Mouse (Mus musculus): ENCODE data around the gene Mapk7. TPM values are rescaled to one million over a fixed set of nuclear protein-coding genes. Genes with fewer than 3 reads are reported as not detected.

Mapk7 gene
- polyA plus RNA-seq, 1 experiment from 2014 or later, result 100 TPM

GRCm38 (mm10) chr11:61489085-61489484 is 5.1 kb downstream of the Mapk7 start:
- Histone ChIP-seq H3K4me1 (peaks cover 61% of the 10 kb centered on the region), H3K27ac (replicated peaks) (no peak overlapping the region; the same call in 1 of the 2 replicates), H3K4me3 (no peak overlapping the region), H3K9me3 (no peaks in the 10 kb centered on the region), H3K4me2 (replicated peaks) (no peak overlapping the region), H3K9ac (replicated peaks) (no peak overlapping the region), H3K27me3 (no peaks in the 10 kb centered on the region), H3K36me3 (peaks cover 55% of the 10 kb centered on the region)
- WGBS, result 95% methylated on average over 2 of the region's 2 CpGs
- no peak for ATAC-seq (ENCODE audit: low FRiP score, low read depth)

GRCm38 (mm10) chr11:61487936-61488335 is 6.3 kb downstream of the Mapk7 start:
- Histone ChIP-seq H3K4me2 (replicated peaks) (no peak overlapping the region), H3K9ac (replicated peaks) (no peak overlapping the region), H3K4me3 (no peak overlapping the region), H3K27me3 (no peaks in the 10 kb centered on the region), H3K9me3 (no peaks in the 10 kb centered on the region), H3K27ac (replicated peaks) (no peak overlapping the region), H3K36me3 (peaks cover 55% of the 10 kb centered on the region), H3K4me1 (peaks cover 65% of the 10 kb centered on the region)
- no peak for ATAC-seq (ENCODE audit: low FRiP score, low read depth)
- 93% methylated on average over 7 of the region's 7 CpGs for WGBS

GRCm38 (mm10) chr11:61487401-61487800 is 6.8 kb downstream of the Mapk7 start:
- ATAC-seq (ENCODE audit: low FRiP score, low read depth), result no peak
- 70% methylated on average over 2 of the region's 2 CpGs for WGBS
- H3K4me1 ChIP-seq, result peaks cover 60% of the 10 kb centered on the region
- no peaks in the 10 kb centered on the region for H3K9me3 ChIP-seq
- no peak overlapping the region for H3K4me2 ChIP-seq (replicated peaks)
- no peak overlapping the region for H3K4me3 ChIP-seq
- H3K36me3 ChIP-seq, result peaks cover 51% of the 10 kb centered on the region
- H3K27me3 ChIP-seq, result no peaks in the 10 kb centered on the region
- H3K9ac ChIP-seq (replicated peaks), result no peak overlapping the region
- no peak overlapping the region for H3K27ac ChIP-seq (replicated peaks)

DNA sequence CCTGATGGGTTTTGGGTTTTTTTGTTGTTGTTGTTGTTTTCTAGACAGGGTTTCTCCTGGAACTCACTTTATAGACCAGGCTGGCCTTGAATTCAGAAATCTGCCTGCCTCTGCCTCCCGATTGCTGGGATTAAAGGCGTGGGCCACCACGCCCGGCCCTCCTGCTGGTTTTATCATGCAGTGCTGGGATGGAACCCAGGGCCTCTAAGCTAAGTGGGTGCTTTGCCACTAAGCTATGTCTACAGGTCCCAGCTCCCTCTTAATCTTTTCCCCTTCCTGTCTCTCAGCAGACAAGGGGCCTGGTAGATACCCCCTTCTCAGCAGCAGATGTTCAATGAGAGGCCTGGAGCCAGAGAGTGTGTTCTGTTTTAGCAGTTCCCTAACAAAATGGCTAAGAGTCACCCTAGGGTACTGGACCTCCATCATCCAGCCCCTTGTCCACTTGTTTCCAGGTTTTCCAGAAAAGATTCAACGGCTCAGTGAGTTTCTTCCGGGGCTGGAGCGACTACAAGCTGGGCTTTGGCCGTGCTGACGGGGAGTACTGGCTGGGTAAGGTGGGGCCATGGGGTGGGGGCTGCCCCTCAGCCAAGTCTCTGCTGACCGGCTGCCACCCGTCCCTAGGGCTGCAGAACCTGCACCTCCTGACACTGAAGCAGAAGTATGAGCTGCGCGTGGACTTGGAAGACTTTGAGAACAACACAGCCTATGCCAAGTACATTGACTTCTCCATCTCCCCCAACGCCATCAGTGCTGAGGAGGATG is 7.6 kb downstream of the Mapk7 start:
- WGBS, result 90% methylated on average over 14 of the region's 14 CpGs
- peak overlapping the region; percentile 40 for H3K4me2 ChIP-seq (replicated peaks)
- no peaks in the 10 kb centered on the region for H3K9me3 ChIP-seq
- no peak overlapping the region for H3K9ac ChIP-seq (replicated peaks)
- peaks cover 44% of the 10 kb centered on the region for H3K36me3 ChIP-seq
- peak overlapping the region; percentile 95 for H3K27ac ChIP-seq (replicated peaks)
- ATAC-seq (ENCODE audit: low FRiP score, low read depth), result no peak
- peak overlapping the region; percentile 12; the same call in 1 of the 2 replicates for H3K4me3 ChIP-seq
- no peaks in the 10 kb centered on the region for H3K27me3 ChIP-seq
- H3K4me1 ChIP-seq, result peaks cover 60% of the 10 kb centered on the region

DNA sequence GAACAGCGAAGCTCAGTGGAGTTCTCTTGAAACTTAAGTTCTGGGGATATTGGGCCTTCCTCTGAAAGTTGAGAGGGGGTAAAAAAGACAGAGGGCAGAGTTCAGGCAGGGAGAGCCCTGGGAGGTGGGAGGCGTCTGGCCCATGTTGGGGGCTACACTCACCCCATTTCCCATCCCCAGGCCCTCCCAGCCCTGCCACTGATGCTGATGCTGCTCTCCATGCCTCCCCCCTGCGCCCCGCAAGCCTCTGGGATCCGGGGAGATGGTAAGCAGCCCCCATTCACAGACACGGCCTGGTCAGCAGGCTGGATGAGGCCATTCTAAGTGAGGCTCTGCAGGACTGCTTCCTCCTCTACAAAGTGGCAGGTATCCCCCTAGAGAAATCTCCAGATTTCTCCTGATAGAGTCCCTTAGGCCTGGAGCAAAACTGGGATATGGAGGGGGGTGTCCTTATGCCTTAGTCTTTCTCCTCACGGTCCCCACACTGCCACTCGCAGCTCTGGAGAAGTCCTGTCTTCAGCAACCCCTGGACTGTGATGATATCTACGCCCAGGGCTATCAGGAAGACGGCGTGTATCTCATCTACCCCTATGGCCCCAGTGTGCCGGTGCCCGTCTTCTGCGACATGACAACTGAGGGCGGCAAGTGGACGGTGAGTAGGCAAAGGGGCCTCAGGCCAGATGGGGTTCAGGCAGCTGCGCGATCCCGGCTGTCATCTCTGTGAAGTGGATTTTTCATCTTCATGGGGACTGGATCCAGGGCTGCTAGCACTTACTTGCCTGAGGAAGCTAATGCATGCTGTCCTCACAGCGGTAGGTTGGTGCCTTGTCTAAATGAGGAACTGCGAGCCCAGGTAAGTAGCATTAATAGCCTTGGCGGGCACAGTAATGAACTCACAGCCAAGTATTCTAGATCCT is 8.4 kb downstream of the Mapk7 start:
- Histone ChIP-seq H3K36me3 (peaks cover 35% of the 10 kb centered on the region), H3K27me3 (no peaks in the 10 kb centered on the region), H3K4me1 (peaks cover 58% of the 10 kb centered on the region), H3K9ac (replicated peaks) (peak overlapping the region; percentile 4; the same call in 1 of the 2 replicates), H3K4me2 (replicated peaks) (peak overlapping the region; percentile 40), H3K4me3 (peak overlapping the region; percentile 12), H3K9me3 (no peaks in the 10 kb centered on the region), H3K27ac (replicated peaks) (peak overlapping the region; percentile 95)
- ATAC-seq (ENCODE audit: low FRiP score, low read depth), result no peak
- WGBS, result 60% methylated on average over 22 of the region's 22 CpGs

DNA sequence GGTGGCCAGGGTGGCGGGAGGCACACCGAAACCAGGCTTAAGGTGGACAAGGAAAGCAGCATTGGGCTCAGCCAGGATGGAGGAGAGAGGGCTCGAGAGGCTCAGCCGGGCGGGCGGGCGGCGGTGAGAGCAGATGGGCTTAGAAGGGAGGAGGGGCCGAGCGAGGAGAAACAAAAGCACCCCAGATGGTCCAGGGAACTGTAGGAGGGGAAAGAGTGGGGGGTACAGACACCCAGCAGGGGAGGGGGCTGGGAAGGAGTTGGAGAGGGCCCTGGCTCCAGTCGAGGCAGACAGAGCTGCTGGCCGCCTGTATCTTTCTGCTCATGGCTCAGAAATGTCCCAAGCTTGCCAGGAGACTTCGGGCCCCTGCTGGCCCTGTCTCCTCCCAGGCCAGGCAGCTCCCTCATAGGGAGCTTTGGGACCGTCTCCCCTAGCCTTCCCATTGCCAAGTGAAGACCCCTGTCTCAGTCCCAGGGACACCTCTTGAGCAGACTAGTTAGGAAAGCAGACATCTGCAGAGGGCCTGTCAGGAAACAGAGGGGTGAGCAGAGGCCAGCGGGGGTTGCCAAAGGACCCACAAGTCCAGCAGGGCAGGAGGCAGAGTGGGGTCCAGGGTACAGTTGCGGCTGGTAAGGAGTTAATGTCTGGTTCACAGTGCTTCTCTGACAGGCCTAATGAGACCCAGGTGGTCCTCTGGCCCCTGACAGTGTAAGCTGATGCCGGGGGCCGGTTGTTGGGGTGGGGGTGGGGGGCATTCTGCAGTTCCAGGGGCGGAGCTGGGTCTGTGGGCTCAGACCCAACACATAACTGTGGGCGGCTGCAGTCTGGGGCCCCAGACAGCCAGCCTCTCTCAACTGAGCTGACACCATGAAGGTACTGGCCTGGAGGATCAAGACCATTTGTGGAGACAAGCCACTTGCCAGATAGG is 9.3 kb downstream of the Mapk7 start, which contains the start of gene Mfap4:
Gene Mfap4, plus strand, starts transcription at position 819 of the 928 bp plus-strand sequence.
- H3K4me2 ChIP-seq (replicated peaks), result peak within 1 kb of the TSS; percentile 40
- H3K9ac ChIP-seq (replicated peaks), result peak within 1 kb of the TSS; percentile 39
- peak within 1 kb of the TSS; percentile 12 for H3K4me3 ChIP-seq
- peaks cover 50% of the 10 kb centered on the region for H3K4me1 ChIP-seq
- ATAC-seq (ENCODE audit: low FRiP score, low read depth), result peak; percentile 87
- WGBS, result 7% methylated on average over 20 of the region's 20 CpGs
- no peaks in the 10 kb centered on the region for H3K9me3 ChIP-seq
- peak within 1 kb of the TSS; percentile 95 for H3K27ac ChIP-seq (replicated peaks)
- H3K36me3 ChIP-seq, result peaks cover 26% of the 10 kb centered on the region
- no peaks in the 10 kb centered on the region for H3K27me3 ChIP-seq

DNA sequence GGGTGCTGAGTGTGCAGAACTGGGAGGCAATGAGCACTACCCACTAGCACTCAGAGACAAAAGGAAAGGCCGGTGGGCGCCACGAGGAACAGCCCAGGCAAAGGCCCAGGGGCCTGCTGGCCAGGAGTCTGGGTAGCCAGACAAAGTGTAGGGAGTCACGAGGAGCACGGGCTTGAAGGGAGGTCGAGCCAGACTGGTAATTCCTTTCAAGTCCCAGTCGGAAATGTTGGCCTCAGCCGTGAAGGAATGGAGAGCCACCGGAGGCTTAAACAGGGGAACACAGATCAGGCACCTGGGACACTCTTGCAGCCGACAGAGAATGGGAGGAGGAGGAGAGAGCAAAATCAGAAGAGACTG is 10.0 kb downstream of the Mapk7 start:
- H3K36me3 ChIP-seq, result peaks cover 19% of the 10 kb centered on the region
- H3K27ac ChIP-seq (replicated peaks), result peak overlapping the region; percentile 95
- 14% methylated on average over 10 of the region's 10 CpGs for WGBS
- peaks cover 46% of the 10 kb centered on the region for H3K4me1 ChIP-seq
- no peaks in the 10 kb centered on the region for H3K27me3 ChIP-seq
- H3K9me3 ChIP-seq, result no peaks in the 10 kb centered on the region
- ATAC-seq (ENCODE audit: low FRiP score, low read depth), result peak; percentile 20; the same call in 1 of the 2 replicates
- H3K9ac ChIP-seq (replicated peaks), result peak overlapping the region; percentile 39
- H3K4me2 ChIP-seq (replicated peaks), result peak overlapping the region; percentile 40
- H3K4me3 ChIP-seq, result no peak overlapping the region

DNA sequence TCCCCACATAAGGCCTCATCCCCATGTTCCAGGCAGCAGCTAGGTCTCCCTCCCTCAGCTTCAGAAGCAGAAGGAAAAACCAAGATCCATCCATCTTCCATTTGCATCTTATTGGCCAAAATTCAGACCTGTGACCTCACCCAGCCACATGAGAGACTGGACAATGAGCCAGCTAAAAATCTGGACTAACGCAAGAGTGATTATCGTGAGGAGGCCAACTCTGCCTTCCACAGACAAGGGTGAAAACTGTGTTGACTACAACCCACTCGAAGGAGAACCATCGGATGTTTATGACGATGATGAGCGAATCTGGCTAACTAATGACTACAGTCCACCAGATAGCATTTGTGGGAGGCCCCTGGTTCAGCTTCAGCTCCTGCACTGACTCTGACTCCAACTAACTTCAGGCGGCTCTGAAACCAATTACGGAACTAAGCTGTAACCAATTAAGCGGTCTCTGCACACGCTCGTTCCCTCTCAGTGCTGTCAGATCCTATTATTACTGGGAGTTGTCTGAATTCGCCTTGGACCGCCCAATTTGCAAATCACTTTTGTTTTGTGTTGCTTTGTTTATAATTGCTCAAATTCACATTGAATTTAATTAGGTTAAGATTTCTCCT is 10.9 kb downstream of the Mapk7 start:
- no peaks in the 10 kb centered on the region for H3K27me3 ChIP-seq
- no peak overlapping the region for H3K9ac ChIP-seq (replicated peaks)
- H3K4me2 ChIP-seq (replicated peaks), result no peak overlapping the region
- H3K4me1 ChIP-seq, result peaks cover 46% of the 10 kb centered on the region
- no peak overlapping the region for H3K4me3 ChIP-seq
- H3K27ac ChIP-seq (replicated peaks), result peak overlapping the region; percentile 95
- H3K36me3 ChIP-seq, result peaks cover 11% of the 10 kb centered on the region
- WGBS, result 74% methylated on average over 13 of the region's 13 CpGs
- ATAC-seq (ENCODE audit: low FRiP score, low read depth), result no peak
- H3K9me3 ChIP-seq, result no peaks in the 10 kb centered on the region

DNA sequence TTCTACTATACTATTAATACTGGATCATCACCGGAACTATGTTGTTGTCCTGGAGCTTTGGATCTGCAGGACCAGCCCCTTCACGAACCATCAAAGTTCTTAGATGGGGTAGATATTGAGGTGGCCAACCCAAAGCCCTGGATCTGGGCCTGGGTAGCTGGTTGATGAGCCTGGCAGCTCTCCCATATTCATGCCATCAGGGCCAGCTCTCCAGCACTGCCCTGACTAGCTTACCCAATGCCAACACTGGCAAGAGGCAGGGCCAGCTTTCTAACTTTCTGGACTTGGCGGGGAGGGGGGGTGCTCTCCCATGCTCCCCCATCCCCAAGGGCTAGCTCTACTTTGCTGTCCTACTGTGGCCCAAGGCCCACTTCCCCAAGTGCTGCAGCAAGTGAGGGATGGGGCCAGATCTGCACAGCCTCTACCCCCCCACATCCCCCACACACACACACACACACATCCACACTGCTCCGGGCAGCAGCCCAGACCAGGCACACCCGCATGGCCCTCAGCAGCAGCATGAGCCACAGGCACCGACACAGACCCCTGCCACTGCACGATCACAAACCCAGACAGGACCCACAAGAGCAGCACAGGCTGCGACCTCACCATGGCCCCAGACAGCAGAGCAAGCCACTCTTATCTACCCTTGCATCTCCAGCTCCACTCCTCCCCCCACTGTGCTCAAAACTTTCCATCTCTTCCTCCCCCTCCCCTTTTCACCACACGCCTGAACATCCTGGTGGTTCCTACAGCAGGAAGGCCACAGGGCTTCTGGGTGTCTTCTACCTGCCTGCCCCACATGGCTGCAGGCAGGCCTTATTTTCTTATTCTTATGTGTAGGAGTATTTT is 12.7 kb downstream of the Mapk7 start:
- Histone ChIP-seq H3K4me1 (peaks cover 46% of the 10 kb centered on the region), H3K36me3 (no peaks in the 10 kb centered on the region), H3K4me3 (no peak overlapping the region), H3K27me3 (no peaks in the 10 kb centered on the region), H3K27ac (replicated peaks) (no peak overlapping the region), H3K9ac (replicated peaks) (no peak overlapping the region), H3K9me3 (no peaks in the 10 kb centered on the region), H3K4me2 (replicated peaks) (no peak overlapping the region)
- 74% methylated on average over 9 of the region's 9 CpGs for WGBS
- ATAC-seq (ENCODE audit: low FRiP score, low read depth), result no peak

GRCm38 (mm10) chr11:61478788-61479187 is 15.4 kb downstream of the Mapk7 start:
- ATAC-seq (ENCODE audit: low FRiP score, low read depth), result no peak
- H3K36me3 ChIP-seq, result no peaks in the 10 kb centered on the region
- H3K4me1 ChIP-seq, result peaks cover 21% of the 10 kb centered on the region; the same call in 1 of the 2 replicates
- no peak overlapping the region for H3K4me3 ChIP-seq
- no peaks in the 10 kb centered on the region for H3K27me3 ChIP-seq
- H3K9ac ChIP-seq (replicated peaks), result no peak overlapping the region
- H3K9me3 ChIP-seq, result no peaks in the 10 kb centered on the region
- H3K27ac ChIP-seq (replicated peaks), result no peak overlapping the region
- WGBS, result 87% methylated on average over 4 of the region's 4 CpGs
- H3K4me2 ChIP-seq (replicated peaks), result no peak overlapping the region
